Mouse (Mus musculus): ENCODE data around the gene Bag5. TPM values are rescaled to one million over a fixed set of nuclear protein-coding genes. Genes with fewer than 3 reads are reported as not detected.

The Bag5 gene
- 11.3 and 14.6 TPM in 2 replicates for polyA plus RNA-seq (2012; rRNA removed)

- H3K36me3 ChIP-seq (ENCODE audit: control insufficient read depth, insufficient read depth, low read length), result peaks cover 2% of the 10 kb centered on the region; the same call in 1 of the 2 replicates
- H3K27ac ChIP-seq (ENCODE audit: insufficient read depth, low read depth, low read length), result peak within 1 kb of the TSS; percentile 62
- H3K27me3 ChIP-seq (replicated peaks; ENCODE audit: control insufficient read depth, insufficient read depth, low read length), result no peaks in the 10 kb centered on the region
- TF ChIP-seq POLR2A (IDR thresholded peaks at IDR 0.05; ENCODE audit: low read depth, low read length) (no peak), CTCF (conservative IDR thresholded peaks at IDR 0.05; ENCODE audit: insufficient read depth, insufficient read length, low read depth, low read length) (no peak)
- H3K4me1 ChIP-seq (ENCODE audit: control insufficient read depth, insufficient read depth, low read length), result peaks cover 11% of the 10 kb centered on the region; the same call in 1 of the 2 replicates
- WGBS, result under 1% methylated on average over 85 of the region's 86 CpGs
- peak; percentile 95 for DNase-seq
- H3K4me3 ChIP-seq (ENCODE audit: insufficient read depth, low read depth, low read length), result peak within 1 kb of the TSS; percentile 87
Measured at GRCm38 (mm10) chr12:111713004-111713651, at the start of gene Bag5, which contains the start of gene Apopt1. Gene Bag5 (minus strand): TSS chr12:111713257. Gene Apopt1 (plus strand): TSS chr12:111713261.

- peaks cover 10% of the 10 kb centered on the region; the same call in 1 of the 2 replicates for H3K4me1 ChIP-seq (ENCODE audit: control insufficient read depth, insufficient read depth, low read length)
- no peaks in the 10 kb centered on the region for H3K27me3 ChIP-seq (replicated peaks; ENCODE audit: control insufficient read depth, insufficient read depth, low read length)
- DNase-seq, result no peak
- no peak overlapping the region for H3K4me3 ChIP-seq (ENCODE audit: insufficient read depth, low read depth, low read length)
- 55% methylated on average over 7 of the region's 7 CpGs for WGBS
- H3K36me3 ChIP-seq (ENCODE audit: control insufficient read depth, insufficient read depth, low read length), result no peaks in the 10 kb centered on the region
- no peak overlapping the region for H3K27ac ChIP-seq (ENCODE audit: insufficient read depth, low read depth, low read length)
- TF ChIP-seq CTCF (conservative IDR thresholded peaks at IDR 0.05; ENCODE audit: insufficient read depth, insufficient read length, low read depth, low read length), result no peak
- TF ChIP-seq POLR2A (IDR thresholded peaks at IDR 0.05; ENCODE audit: low read depth, low read length), result no peak
Measured at GRCm38 (mm10) chr12:111760306-111760908, 47.4 kb upstream of the Bag5 start.

GRCm38 (mm10) chr12:111759176-111760061 lies 46.4 kb upstream of the Bag5 start:
- H3K27ac ChIP-seq (ENCODE audit: insufficient read depth, low read depth, low read length), result peak overlapping the region; percentile 49
- WGBS, result 4% methylated on average over 35 of the region's 35 CpGs
- no peaks in the 10 kb centered on the region for H3K27me3 ChIP-seq (replicated peaks; ENCODE audit: control insufficient read depth, insufficient read depth, low read length)
- no peaks in the 10 kb centered on the region for H3K36me3 ChIP-seq (ENCODE audit: control insufficient read depth, insufficient read depth, low read length)
- peak; percentile 74 for DNase-seq
- TF ChIP-seq POLR2A (IDR thresholded peaks at IDR 0.05; ENCODE audit: low read depth, low read length) (no peak), CTCF (conservative IDR thresholded peaks at IDR 0.05; ENCODE audit: insufficient read depth, insufficient read length, low read depth, low read length) (no peak)
- H3K4me1 ChIP-seq (ENCODE audit: control insufficient read depth, insufficient read depth, low read length), result peaks cover 10% of the 10 kb centered on the region; the same call in 1 of the 2 replicates
- peak overlapping the region; percentile 64 for H3K4me3 ChIP-seq (ENCODE audit: insufficient read depth, low read depth, low read length)

GRCm38 (mm10) chr12:111758381-111759175 lies 45.5 kb upstream of the Bag5 start, which contains the start of gene Klc1:
Gene Klc1 (plus strand): TSS chr12:111758849.
- WGBS, result 1% methylated on average over 85 of the region's 85 CpGs
- peak within 1 kb of the TSS; percentile 88 for H3K27ac ChIP-seq (ENCODE audit: insufficient read depth, low read depth, low read length)
- peak; percentile 79 for DNase-seq
- no peaks in the 10 kb centered on the region for H3K27me3 ChIP-seq (replicated peaks; ENCODE audit: control insufficient read depth, insufficient read depth, low read length)
- H3K4me1 ChIP-seq (ENCODE audit: control insufficient read depth, insufficient read depth, low read length), result peaks cover 10% of the 10 kb centered on the region; the same call in 1 of the 2 replicates
- TF ChIP-seq POLR2A (IDR thresholded peaks at IDR 0.05; ENCODE audit: low read depth, low read length) (peak; percentile 61), CTCF (conservative IDR thresholded peaks at IDR 0.05; ENCODE audit: insufficient read depth, insufficient read length, low read depth, low read length) (no peak)
- H3K36me3 ChIP-seq (ENCODE audit: control insufficient read depth, insufficient read depth, low read length), result no peaks in the 10 kb centered on the region
- H3K4me3 ChIP-seq (ENCODE audit: insufficient read depth, low read depth, low read length), result peak within 1 kb of the TSS; percentile 64

- H3K27ac ChIP-seq (ENCODE audit: insufficient read depth, low read depth, low read length), result peak overlapping the region; percentile 88
- 55% methylated on average over 10 of the region's 10 CpGs for WGBS
- peaks cover 10% of the 10 kb centered on the region; the same call in 1 of the 2 replicates for H3K4me1 ChIP-seq (ENCODE audit: control insufficient read depth, insufficient read depth, low read length)
- peak overlapping the region; percentile 64 for H3K4me3 ChIP-seq (ENCODE audit: insufficient read depth, low read depth, low read length)
- peak; percentile 21 for DNase-seq
- H3K27me3 ChIP-seq (replicated peaks; ENCODE audit: control insufficient read depth, insufficient read depth, low read length), result no peaks in the 10 kb centered on the region
- TF ChIP-seq CTCF (conservative IDR thresholded peaks at IDR 0.05; ENCODE audit: insufficient read depth, insufficient read length, low read depth, low read length) (no peak), POLR2A (IDR thresholded peaks at IDR 0.05; ENCODE audit: low read depth, low read length) (no peak)
- H3K36me3 ChIP-seq (ENCODE audit: control insufficient read depth, insufficient read depth, low read length), result no peaks in the 10 kb centered on the region
Measured at GRCm38 (mm10) chr12:111757561-111758325, 44.7 kb upstream of the Bag5 start.

- no peak overlapping the region for H3K4me3 ChIP-seq (ENCODE audit: insufficient read depth, low read depth, low read length)
- no peak for DNase-seq
- H3K36me3 ChIP-seq (ENCODE audit: control insufficient read depth, insufficient read depth, low read length), result no peaks in the 10 kb centered on the region
- 48% methylated on average over 5 of the region's 5 CpGs for whole genome bisulfite sequencing
- peaks cover 10% of the 10 kb centered on the region; the same call in 1 of the 2 replicates for H3K4me1 ChIP-seq (ENCODE audit: control insufficient read depth, insufficient read depth, low read length)
- no peaks in the 10 kb centered on the region for H3K27me3 ChIP-seq (replicated peaks; ENCODE audit: control insufficient read depth, insufficient read depth, low read length)
- H3K27ac ChIP-seq (ENCODE audit: insufficient read depth, low read depth, low read length), result no peak overlapping the region
- TF ChIP-seq CTCF (conservative IDR thresholded peaks at IDR 0.05; ENCODE audit: insufficient read depth, insufficient read length, low read depth, low read length), result no peak
- TF ChIP-seq POLR2A (IDR thresholded peaks at IDR 0.05; ENCODE audit: low read depth, low read length), result no peak
Measured at GRCm38 (mm10) chr12:111756698-111757082, 43.6 kb upstream of the Bag5 start.
